Mouse (Mus musculus) heart, embryonic 14.5 days (tissue): ENCODE results near the gene Neurl4. TPM values are rescaled to one million over a fixed set of nuclear protein-coding genes. Genes with fewer than 3 reads are reported as not detected.
"Not testable (repeated sequence)": the region's sequence is repeated elsewhere in the genome, so short reads cannot be mapped to it uniquely, and the experiment has no call there.

Experiments
- ATAC-seq: fragments of 200-750 bp; cut with Nextera tagmentation; 2 replicates; pipeline ENCODE4 v1.8.0; 2017; ENCODE audit warnings: low read depth, moderate TSS enrichment; ENCODE audit not compliant: insufficient number of reproducible peaks, insufficient read depth, low FRiP score
- H3K27ac ChIP-seq, 2 experiments: fragments of 200-500 bp in 1 of 2; fragments of 300-500 bp in 1 of 2; sonication (generic) in 1 of 2; replicated peaks in 1 of 2; 2 replicates each; pipeline ENCODE4 v1.5.1; 2012 to 2014; ENCODE audit warnings: low read depth in 2 of 2, low read length in 2 of 2, control low read depth in 1 of 2, mild to moderate bottlenecking in 1 of 2, mixed read lengths in 1 of 2; ENCODE audit not compliant: control insufficient read depth in 1 of 2, insufficient read depth in 1 of 2
- H3K27me3 ChIP-seq: fragments of 300-500 bp; sonication (generic); 2 replicates; pipeline ENCODE4 v1.6.1; 2014; ENCODE audit warnings: mild to moderate bottlenecking, low read length, control low read depth; ENCODE audit not compliant: control insufficient read depth, insufficient read depth
- H3K36me3 ChIP-seq: fragments of 300-500 bp; sonication (generic); 2 replicates; pipeline ENCODE4 v1.6.1; 2014; ENCODE audit warnings: mild to moderate bottlenecking, control low read depth, low read length, mixed read lengths; ENCODE audit not compliant: control insufficient read depth, insufficient read depth
- H3K4me1 ChIP-seq, 2 experiments: fragments of 200-500 bp in 1 of 2; fragments of 300-500 bp in 1 of 2; sonication (generic) in 1 of 2; 2 replicates each; pipeline ENCODE4 v1.6.1; 2012 to 2014; ENCODE audit warnings: low read length in 2 of 2, control low read depth in 1 of 2, mixed read lengths in 1 of 2; ENCODE audit not compliant: control insufficient read depth in 2 of 2, insufficient read depth in 2 of 2
- H3K4me2 ChIP-seq: fragments of 300-500 bp; sonication (generic); 2 replicates; pipeline ENCODE4 v1.6.1; 2014; ENCODE audit warnings: mild to moderate bottlenecking, low read length
- H3K4me3 ChIP-seq, 2 experiments: fragments of 200-500 bp in 1 of 2; fragments of 300-500 bp in 1 of 2; sonication (generic) in 1 of 2; 2 replicates each; pipeline ENCODE4 v1.5.1; 2012 to 2014; ENCODE audit warnings: low read length in 2 of 2, mild to moderate bottlenecking in 2 of 2, control low read depth in 1 of 2, low read depth in 1 of 2, moderate library complexity in 1 of 2; ENCODE audit not compliant: control insufficient read depth in 1 of 2, insufficient read depth in 1 of 2
- H3K9ac ChIP-seq: fragments of 300-500 bp; sonication (generic); 2 replicates; pipeline ENCODE4 v1.6.1; 2014; ENCODE audit warnings: mild to moderate bottlenecking, low read length
- H3K9me3 ChIP-seq: fragments of 300-500 bp; sonication (generic); 2 replicates; pipeline ENCODE4 v1.6.1; 2016; ENCODE audit warnings: low read length, control low read depth; ENCODE audit not compliant: control insufficient read depth
- WGBS: fragments of 180-500 bp; shearing (Covaris S2); extraction: QIAGEN DNeasy Blood & Tissue Kit; methylation state at CpG from one replicate; pipeline ENCODE4 v1.1.7; 2014; 5-methylcytosine and 5-hydroxymethylcytosine counted together
- polyA plus RNA-seq: library from polyadenylated mRNA; unstranded; fragments of >200 nt; fragmentation: Nextera tagmentation; extraction: Ambion mirVana; gene quantifications from 2 replicates; pipeline ENCODE4 v1.2.1, GENCODE M21; 2014

The Neurl4 gene
- polyA plus RNA-seq, 1 experiment from 2014 or later: 11.1 TPM

DNA sequence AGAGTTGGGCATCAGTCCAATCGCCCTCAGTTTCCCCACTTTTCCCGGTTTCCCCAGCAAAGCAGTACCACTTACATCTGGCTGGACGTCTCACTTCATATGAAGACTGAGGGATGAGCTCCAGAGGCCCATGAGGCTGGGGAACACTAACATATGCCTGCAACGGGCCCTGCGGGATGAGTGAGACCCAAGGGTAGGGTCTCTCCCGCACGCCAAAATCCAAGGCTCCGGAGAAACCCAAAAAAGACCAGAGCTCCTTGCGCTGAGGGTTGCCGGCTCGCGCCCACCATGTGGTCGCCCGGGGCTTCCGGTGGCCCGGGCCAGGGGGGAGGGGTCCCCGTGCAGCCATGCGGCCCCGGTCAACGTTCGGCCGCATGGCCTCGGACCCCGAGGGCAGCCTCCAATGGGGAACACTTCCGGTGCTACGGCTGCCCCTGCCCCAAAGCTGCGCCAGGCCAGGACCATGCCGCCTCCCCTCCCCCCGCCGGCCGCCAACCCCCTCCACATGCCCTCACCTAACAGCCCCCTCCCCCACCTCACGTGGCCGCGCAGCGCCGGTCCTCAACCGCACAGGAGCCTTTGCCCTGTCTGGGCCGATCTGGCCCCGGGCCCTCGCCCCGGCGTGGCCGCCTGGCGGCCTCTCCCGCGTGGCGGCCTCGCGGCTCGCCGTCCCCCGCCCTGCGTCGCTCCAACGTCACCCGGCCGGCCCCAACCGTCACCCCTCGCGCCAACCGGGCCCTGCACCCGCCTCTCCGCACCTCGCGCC lies 19.6 kb downstream of the Neurl4 start:
- H3K27me3 ChIP-seq: no peaks in the 10 kb centered on the region
- peak; percentile 8 for ATAC-seq
- H3K4me1 ChIP-seq: peaks cover 7 to 22% of the 10 kb centered on the region in 2 experiments

DNA sequence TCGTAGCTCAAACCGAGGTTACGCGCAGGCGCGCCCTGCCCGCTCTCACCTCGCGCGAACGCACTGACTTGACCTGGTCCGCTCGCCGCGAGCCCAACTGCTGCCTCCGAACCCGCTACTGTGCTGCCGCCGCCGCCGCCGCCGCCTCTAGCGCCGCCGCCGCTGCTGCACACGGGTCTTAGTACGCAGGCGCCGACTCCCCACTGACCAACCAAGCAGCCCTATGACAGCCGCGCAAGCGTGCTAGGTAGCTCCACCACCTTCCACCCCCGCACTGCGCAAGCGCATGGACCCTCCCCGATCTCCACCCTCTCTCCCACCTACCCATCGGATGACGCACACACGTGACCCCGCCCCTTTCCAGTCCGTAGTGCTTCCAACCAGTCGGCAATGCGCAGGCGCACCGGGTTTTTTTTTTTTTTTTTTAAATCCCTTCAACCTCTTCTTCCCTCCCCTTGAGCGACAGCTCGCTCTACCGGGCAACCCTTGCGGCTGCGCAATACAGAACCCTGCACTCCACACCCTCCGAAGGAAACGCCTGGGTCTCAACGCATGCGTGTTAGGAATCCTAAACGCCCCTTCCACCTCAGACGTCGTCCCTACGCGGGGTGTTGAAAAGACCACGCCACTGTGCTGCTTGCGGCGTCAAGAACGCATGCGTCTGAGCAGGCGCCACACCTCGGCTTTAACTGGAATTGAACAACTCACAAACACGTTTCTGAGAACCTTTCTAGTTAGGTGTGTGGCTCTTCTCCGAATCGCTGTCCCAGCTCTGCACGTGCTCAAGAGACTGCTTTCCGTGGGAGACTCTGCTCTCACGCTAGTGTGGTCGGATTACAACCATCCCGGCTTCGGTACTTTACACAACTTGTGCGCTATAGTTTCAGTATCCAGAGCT lies 20.5 kb downstream of the Neurl4 start, which contains the start of gene Eif5a:
Gene Eif5a (minus strand): TSS at position 845 of the 898 bp plus-strand sequence.
- peak; percentile 97 for ATAC-seq
- Histone ChIP-seq H3K9me3 (no peaks in the 10 kb centered on the region), H3K4me1 (peaks cover 5 to 16% of the 10 kb centered on the region in 2 experiments), H3K4me2 (peak within 1 kb of the TSS; percentile 98), H3K27ac (peak within 1 kb of the TSS; percentile 98 to 100), H3K36me3 (peaks cover 31% of the 10 kb centered on the region), H3K4me3 (peak within 1 kb of the TSS; percentile 82 to 93), H3K9ac (peak within 1 kb of the TSS; percentile 95), H3K27me3 (no peaks in the 10 kb centered on the region)
- under 1% methylated on average over 78 of the region's 78 CpGs for WGBS

More for the DNA sequence above, 19.6 kb downstream of the Neurl4 start:
- Histone ChIP-seq H3K27ac (peak overlapping the region; percentile 94 to 96), H3K36me3 (peaks cover 40% of the 10 kb centered on the region), H3K4me2 (peak overlapping the region; percentile 98), H3K9me3 (no peaks in the 10 kb centered on the region), H3K4me3 (peak overlapping the region; percentile 82 to 93), H3K9ac (peak overlapping the region; percentile 95)
- under 1% methylated on average over 64 of the region's 65 CpGs for WGBS

GRCm38 (mm10) chr11:69922012-69922756 lies 21.3 kb downstream of the Neurl4 start:
- H3K4me1 ChIP-seq: peaks cover 5 to 16% of the 10 kb centered on the region in 2 experiments
- peak overlapping the region; percentile 76 for H3K4me2 ChIP-seq
- peak overlapping the region; percentile 98 to 100 for H3K27ac ChIP-seq
- no peaks in the 10 kb centered on the region for H3K9me3 ChIP-seq
- ATAC-seq: no peak
- H3K27me3 ChIP-seq: no peaks in the 10 kb centered on the region
- peaks cover 22% of the 10 kb centered on the region for H3K36me3 ChIP-seq
- peak overlapping the region; percentile 80 for H3K9ac ChIP-seq
- 3% methylated on average over 12 of the region's 12 CpGs for WGBS
- H3K4me3 ChIP-seq: peak overlapping the region; percentile 56 to 85

DNA sequence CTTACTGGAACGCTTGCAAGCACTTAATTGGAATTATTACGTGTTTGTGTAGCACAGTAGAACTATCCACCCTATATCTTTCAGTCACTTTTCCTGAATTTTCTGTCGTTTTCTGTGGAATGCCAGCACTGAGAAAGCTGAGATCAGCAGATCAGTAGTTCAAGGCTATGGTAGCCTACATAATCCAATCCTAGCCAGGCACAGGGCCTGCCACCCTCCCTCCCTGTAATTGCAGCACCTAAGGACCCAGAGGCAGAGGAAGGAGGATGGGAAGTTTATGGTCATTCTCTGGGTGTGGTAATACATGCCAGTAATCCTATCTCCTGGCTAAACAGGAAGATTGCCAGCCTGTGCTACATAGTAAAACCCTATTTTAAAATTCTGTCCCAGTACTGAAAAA lies 21.9 kb downstream of the Neurl4 start:
- 64% methylated on average over 3 of the region's 3 CpGs for WGBS
- Histone ChIP-seq H3K4me2 (peak overlapping the region; percentile 76), H3K27me3 (no peaks in the 10 kb centered on the region), H3K36me3 (peaks cover 16% of the 10 kb centered on the region), H3K4me1 (peaks cover 5 to 16% of the 10 kb centered on the region in 2 experiments), H3K9ac (no peak overlapping the region), H3K9me3 (no peaks in the 10 kb centered on the region), H3K4me3 (no peak overlapping the region), H3K27ac (no peak overlapping the region)
- no peak for ATAC-seq

- H3K4me3 ChIP-seq: no peak overlapping the region
- ATAC-seq: no peak
- no peak overlapping the region for H3K4me2 ChIP-seq
- no peaks in the 10 kb centered on the region for H3K36me3 ChIP-seq
- H3K27me3 ChIP-seq: no peaks in the 10 kb centered on the region
- no peaks in the 10 kb centered on the region for H3K9me3 ChIP-seq
- peaks cover 0 to 3% of the 10 kb centered on the region in 2 experiments; a peak in 1 of 4 replicates for H3K4me1 ChIP-seq
- H3K27ac ChIP-seq: no peak overlapping the region
- 92% methylated on average over 2 of the region's 2 CpGs for WGBS
- no peak overlapping the region for H3K9ac ChIP-seq
Measured at GRCm38 (mm10) chr11:69927501-69927900, 26.6 kb downstream of the Neurl4 start.

- no peak overlapping the region for H3K4me2 ChIP-seq
Measured at GRCm38 (mm10) chr11:69929712-69930111, 28.8 kb downstream of the Neurl4 start.

DNA sequence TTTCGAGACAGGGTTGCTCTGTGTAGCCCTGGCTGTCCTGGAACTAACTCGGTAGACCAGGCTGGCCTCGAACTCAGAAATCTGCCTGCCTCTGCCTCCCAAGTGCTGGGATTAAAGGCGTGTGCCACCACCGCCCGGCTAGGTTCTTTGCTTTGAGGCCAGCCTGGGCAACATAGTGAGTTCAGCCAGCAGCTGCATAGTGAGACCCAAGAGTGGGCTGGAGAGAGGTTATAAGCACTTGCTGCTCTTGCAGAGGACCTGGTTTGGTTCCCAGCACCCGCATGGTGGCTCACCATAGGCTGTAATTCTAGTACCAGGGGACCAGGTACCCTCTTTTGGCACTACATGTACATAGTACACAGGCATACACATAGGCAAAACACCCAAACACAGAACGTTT lies 29.3 kb downstream of the Neurl4 start:
- not testable (repeated sequence) for H3K4me3 ChIP-seq, H3K9me3 ChIP-seq, H3K4me1 ChIP-seq, H3K9ac ChIP-seq, H3K36me3 ChIP-seq, ATAC-seq, H3K27me3 ChIP-seq, H3K27ac ChIP-seq, H3K4me2 ChIP-seq
- 81% methylated on average over 8 of the region's 8 CpGs for WGBS

More at GRCm38 (mm10) chr11:69929712-69930111, 28.8 kb downstream of the Neurl4 start:
- Histone ChIP-seq H3K9me3 (no peaks in the 10 kb centered on the region), H3K27me3 (no peaks in the 10 kb centered on the region), H3K27ac (no peak overlapping the region), H3K4me1 (no peaks in the 10 kb centered on the region), H3K9ac (no peak overlapping the region), H3K36me3 (no peaks in the 10 kb centered on the region), H3K4me3 (no peak overlapping the region)
- WGBS: 25% methylated on average over 4 of the region's 4 CpGs
- no peak for ATAC-seq
